Mouse (Mus musculus) midbrain, embryonic 12.5 days (tissue): ENCODE results near the gene Cd274. TPM values are rescaled to one million over a fixed set of nuclear protein-coding genes. Genes with fewer than 3 reads are reported as not detected.

Experiments
- ATAC-seq: fragments of 200-750 bp; cut with Nextera tagmentation; 2 replicates; pipeline ENCODE4 v1.8.0; 2017; ENCODE audit warnings: low read depth, moderate TSS enrichment, moderate library complexity; ENCODE audit not compliant: low FRiP score
- H3K27ac ChIP-seq: fragments of 300-500 bp; sonication (generic); replicated peaks from 2 replicates; pipeline ENCODE4 v1.5.1; 2016; ENCODE audit warnings: mild to moderate bottlenecking
- H3K27me3 ChIP-seq: fragments of 300-500 bp; sonication (generic); 2 replicates; pipeline ENCODE4 v1.6.1; 2016; ENCODE audit warnings: mild to moderate bottlenecking
- H3K36me3 ChIP-seq: fragments of 300-500 bp; sonication (generic); 2 replicates; pipeline ENCODE4 v1.6.1; 2016
- H3K4me1 ChIP-seq: fragments of 300-500 bp; sonication (generic); 2 replicates; pipeline ENCODE4 v1.6.1; 2016
- H3K4me2 ChIP-seq: fragments of 300-500 bp; sonication (generic); replicated peaks from 2 replicates; pipeline ENCODE4 v1.6.1; 2016; ENCODE audit warnings: mild to moderate bottlenecking, moderate library complexity
- H3K4me3 ChIP-seq: fragments of 300-500 bp; sonication (generic); 2 replicates; pipeline ENCODE4 v1.5.1; 2016; ENCODE audit warnings: mild to moderate bottlenecking
- H3K9ac ChIP-seq: fragments of 300-500 bp; sonication (generic); replicated peaks from 2 replicates; pipeline ENCODE4 v1.6.1; 2016; ENCODE audit warnings: mild to moderate bottlenecking, moderate library complexity
- H3K9me3 ChIP-seq: fragments of 300-500 bp; sonication (generic); 2 replicates; pipeline ENCODE4 v1.6.1; 2016; ENCODE audit warnings: mild to moderate bottlenecking
- WGBS: fragments of 180-500 bp; shearing (Covaris S2); methylation state at CpG from one replicate; pipeline ENCODE4 v1.1.7; 2016; 5-methylcytosine and 5-hydroxymethylcytosine counted together
- polyA plus RNA-seq: library from polyadenylated mRNA; unstranded; fragments of >200 nt; fragmentation: Nextera tagmentation; extraction: Ambion mirVana; gene quantifications from 2 replicates; pipeline ENCODE4 v1.2.1, GENCODE M21; 2016

Cd274 gene
- polyA plus RNA-seq, 1 experiment from 2014 or later = 0.33 TPM

DNA sequence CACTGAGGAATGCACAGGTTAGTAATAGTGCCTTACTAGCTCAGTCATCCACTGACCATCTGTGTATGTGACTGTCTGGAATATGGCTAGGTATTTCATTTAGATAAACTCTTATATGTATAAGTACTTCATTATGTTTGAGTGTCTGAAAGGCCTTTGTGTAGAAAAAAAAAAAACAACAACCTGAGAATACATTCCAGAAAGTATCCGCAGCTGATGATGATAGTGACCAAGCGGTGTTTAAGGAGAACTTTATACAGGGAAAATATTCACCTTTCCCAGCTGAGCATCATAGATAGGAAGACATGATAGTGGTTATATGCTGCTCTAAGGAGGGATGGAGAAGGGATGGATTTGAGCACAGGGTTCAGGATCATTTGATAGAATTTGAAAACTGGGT, 786 bp downstream of the Cd274 start:
- Histone ChIP-seq H3K4me2 (no peak overlapping the region), H3K27me3 (peaks cover 4% of the 10 kb centered on the region; the same call in 1 of the 2 replicates), H3K4me3 (no peak overlapping the region), H3K4me1 (peaks cover 11% of the 10 kb centered on the region; the same call in 1 of the 2 replicates), H3K27ac (no peak overlapping the region), H3K9me3 (no peaks in the 10 kb centered on the region), H3K9ac (no peak overlapping the region), H3K36me3 (no peaks in the 10 kb centered on the region)
- no peak for ATAC-seq
- WGBS = 86% methylated on average over 2 of the region's 2 CpGs

DNA sequence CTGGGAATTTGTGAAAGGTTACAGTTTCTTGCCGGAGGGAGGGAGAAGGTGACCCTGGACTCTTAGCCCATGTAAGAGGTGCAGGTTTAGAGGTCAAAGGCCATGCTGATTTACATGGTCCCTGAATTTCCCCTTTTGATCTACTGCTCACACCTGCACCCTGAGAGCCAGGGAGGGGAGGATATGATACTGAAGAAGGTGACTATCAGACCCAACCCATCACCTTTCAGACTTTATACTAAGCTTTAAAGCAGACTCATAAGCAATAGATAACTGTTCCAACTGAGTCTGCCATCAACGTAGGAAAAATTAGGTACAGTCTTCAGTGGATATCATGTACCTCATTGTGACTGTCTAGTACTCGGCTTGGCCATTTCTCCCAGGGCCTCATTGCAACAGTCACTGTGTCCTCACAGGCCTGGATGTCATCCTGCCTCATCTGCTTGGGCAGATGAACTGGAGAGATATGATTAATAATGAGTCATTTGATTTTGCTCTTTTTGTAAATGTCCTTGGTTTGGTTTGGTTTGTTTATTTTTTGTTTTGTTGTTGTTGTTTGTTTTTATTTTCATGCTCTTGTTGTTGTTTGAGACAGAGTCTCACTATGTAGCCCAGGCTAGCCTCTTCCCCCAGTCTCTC, 1.5 kb downstream of the Cd274 start:
- 84% methylated on average over 3 of the region's 3 CpGs for WGBS
- Histone ChIP-seq H3K4me1 (peaks cover 12% of the 10 kb centered on the region; the same call in 1 of the 2 replicates), H3K9ac (no peak overlapping the region), H3K36me3 (no peaks in the 10 kb centered on the region), H3K4me2 (no peak overlapping the region), H3K27me3 (peaks cover 4% of the 10 kb centered on the region; the same call in 1 of the 2 replicates), H3K27ac (no peak overlapping the region), H3K4me3 (no peak overlapping the region), H3K9me3 (no peaks in the 10 kb centered on the region)
- no peak for ATAC-seq

DNA sequence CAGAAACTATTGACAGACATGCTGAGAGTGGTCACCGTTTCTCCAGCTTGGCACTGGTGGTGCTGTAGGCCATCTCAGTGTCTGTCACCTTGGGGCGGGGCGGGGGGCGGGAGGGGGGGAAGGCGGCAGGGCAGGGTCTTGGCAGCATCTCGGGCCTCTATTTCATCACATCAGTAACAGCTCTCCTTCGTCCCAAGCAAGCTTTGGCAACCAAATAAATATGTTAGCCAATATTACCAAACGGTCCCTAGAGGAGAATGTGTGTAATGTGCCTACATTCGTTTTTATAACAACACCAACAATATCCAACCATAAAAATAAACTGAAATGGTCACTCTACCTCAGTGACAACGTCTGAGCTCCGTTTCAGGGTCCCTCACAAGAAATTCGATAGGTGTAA, 2.9 kb downstream of the Cd274 start:
- WGBS = 84% methylated on average over 12 of the region's 12 CpGs
- Histone ChIP-seq H3K4me1 (peaks cover 12% of the 10 kb centered on the region; the same call in 1 of the 2 replicates), H3K27me3 (no peaks in the 10 kb centered on the region), H3K9ac (no peak overlapping the region), H3K27ac (no peak overlapping the region), H3K4me2 (no peak overlapping the region), H3K9me3 (no peaks in the 10 kb centered on the region), H3K4me3 (no peak overlapping the region), H3K36me3 (no peaks in the 10 kb centered on the region)
- no peak for ATAC-seq

DNA sequence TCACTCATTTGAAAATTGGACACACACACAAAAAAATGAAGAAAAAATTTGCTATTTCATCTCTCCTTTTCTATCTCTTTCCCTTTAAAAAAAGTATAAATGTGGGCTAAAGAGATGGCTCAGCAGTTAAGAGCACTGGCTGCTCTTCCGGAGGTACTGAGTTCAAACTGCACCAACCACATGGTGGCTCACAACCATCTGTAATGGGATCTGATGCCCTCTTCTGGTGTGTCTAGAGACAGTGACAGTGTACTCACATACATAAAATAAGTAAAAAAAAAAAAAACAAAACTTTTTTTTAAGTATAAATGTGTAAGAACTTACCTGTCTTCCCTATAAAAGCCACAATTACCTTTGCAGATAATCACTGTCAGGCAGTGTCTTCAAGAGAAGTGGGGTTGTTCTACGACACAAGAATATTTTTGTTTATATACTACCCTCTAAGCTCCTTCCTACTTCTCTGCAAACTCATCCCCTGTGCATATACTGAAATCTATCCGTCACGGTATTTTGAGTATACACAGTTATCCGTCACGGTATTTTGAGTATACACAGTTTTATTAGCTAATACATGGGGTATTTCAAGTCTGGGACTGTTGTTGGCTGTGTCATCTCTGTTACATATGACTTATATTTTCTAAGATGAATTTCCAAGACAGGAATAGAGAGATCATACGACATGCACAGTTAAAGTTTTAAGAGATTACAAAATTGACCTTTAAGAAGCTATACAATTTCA, 3.5 kb downstream of the Cd274 start:
- peaks cover 10% of the 10 kb centered on the region; the same call in 1 of the 2 replicates for H3K4me1 ChIP-seq
- ATAC-seq = no peak
- no peak overlapping the region for H3K9ac ChIP-seq
- H3K27me3 ChIP-seq = no peaks in the 10 kb centered on the region
- H3K27ac ChIP-seq = no peak overlapping the region
- 92% methylated on average over 7 of the region's 7 CpGs for WGBS
- no peak overlapping the region for H3K4me2 ChIP-seq
- H3K9me3 ChIP-seq = no peaks in the 10 kb centered on the region
- H3K4me3 ChIP-seq = no peak overlapping the region
- no peaks in the 10 kb centered on the region for H3K36me3 ChIP-seq

DNA sequence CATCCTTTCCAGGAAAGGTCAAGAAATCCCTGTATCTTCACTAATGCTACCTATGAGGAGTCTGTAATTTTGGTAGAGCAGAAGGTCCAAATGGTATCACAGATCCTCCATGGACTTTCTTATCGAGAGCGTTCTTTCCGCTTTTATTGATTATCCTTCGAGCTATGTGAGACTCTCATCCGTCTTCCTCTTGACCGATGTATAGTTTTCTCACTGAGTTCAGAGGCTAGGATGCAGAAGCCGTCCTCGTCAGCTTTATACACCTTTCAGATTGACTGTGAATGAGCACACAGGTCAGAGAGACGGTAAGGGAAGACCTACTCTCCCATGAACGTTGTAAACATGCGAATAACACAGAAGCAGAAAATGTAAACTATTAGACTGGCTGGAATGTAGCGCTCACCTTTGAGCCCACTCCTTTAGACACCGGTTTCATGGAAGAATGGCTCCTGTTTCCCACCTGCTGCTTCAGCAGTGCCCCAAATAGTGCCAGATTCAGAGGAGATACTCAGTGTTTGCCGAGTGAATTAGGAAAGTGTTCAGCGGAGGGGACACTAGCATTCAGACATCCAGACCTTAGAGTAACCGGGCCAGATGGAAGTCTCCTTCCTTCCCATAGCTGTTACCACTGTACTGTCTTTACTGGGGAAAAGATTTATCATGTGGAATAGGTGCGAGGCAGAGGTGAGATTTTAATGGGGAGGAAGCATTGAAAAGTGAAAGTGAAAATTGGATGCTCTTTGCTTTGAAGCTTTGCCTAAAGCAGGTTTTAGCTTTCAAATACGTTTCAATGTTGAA, 4.2 kb downstream of the Cd274 start:
- no peaks in the 10 kb centered on the region for H3K9me3 ChIP-seq
- H3K27me3 ChIP-seq = no peaks in the 10 kb centered on the region
- H3K4me1 ChIP-seq = peaks cover 10% of the 10 kb centered on the region; the same call in 1 of the 2 replicates
- ATAC-seq = no peak
- WGBS = 86% methylated on average over 18 of the region's 18 CpGs
- H3K36me3 ChIP-seq = no peaks in the 10 kb centered on the region
- H3K4me2 ChIP-seq = no peak overlapping the region
- no peak overlapping the region for H3K27ac ChIP-seq
- no peak overlapping the region for H3K9ac ChIP-seq
- no peak overlapping the region for H3K4me3 ChIP-seq

DNA sequence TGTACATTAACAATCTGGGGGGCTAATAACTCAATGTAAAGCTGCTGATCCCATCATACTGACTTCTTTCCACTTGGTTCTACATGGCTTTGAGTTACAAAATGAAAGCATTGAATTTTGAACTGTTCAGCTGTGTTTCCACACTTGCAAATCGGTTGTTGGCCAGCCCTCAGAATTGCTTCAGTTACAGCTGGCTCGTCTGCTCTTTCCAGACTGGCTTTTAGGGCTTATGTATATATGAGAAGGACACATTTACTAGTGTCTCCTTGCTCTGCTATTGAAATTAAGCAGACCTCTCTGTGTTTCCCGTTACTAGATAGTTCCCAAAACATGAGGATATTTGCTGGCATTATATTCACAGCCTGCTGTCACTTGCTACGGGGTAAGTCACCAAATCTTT, 4.9 kb downstream of the Cd274 start:
- 87% methylated on average over 4 of the region's 4 CpGs for WGBS
- ATAC-seq = no peak
- no peak overlapping the region for H3K4me3 ChIP-seq
- H3K27ac ChIP-seq = no peak overlapping the region
- H3K9me3 ChIP-seq = no peaks in the 10 kb centered on the region
- H3K4me2 ChIP-seq = no peak overlapping the region
- no peaks in the 10 kb centered on the region for H3K27me3 ChIP-seq
- H3K9ac ChIP-seq = no peak overlapping the region
- H3K36me3 ChIP-seq = no peaks in the 10 kb centered on the region
- peaks cover 8% of the 10 kb centered on the region; the same call in 1 of the 2 replicates for H3K4me1 ChIP-seq

DNA sequence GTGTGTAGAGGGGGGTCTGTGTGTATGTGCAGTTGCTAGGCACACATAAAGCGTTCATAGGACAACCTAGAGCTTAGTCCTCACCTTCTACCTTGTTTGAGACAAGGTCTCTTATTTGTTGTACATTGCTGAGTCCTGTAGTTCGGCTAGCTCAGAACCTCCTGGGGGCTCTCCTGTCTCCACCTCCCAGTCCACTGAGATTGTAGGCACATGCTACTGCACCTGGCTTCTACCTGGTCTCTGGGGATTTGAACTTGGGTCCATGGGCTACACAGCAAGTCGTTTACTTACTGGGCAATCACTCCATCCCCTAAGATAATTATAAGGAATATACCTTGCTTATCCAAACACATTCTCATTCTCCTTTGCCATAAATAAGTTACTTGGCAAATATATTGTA, 5.4 kb downstream of the Cd274 start:
- no peaks in the 10 kb centered on the region for H3K9me3 ChIP-seq
- no peaks in the 10 kb centered on the region for H3K27me3 ChIP-seq
- no peak for ATAC-seq
- no peaks in the 10 kb centered on the region for H3K36me3 ChIP-seq
- 0 out of 2 replicates have a peak, but pooled peaks cover 3% of the 10 kb centered on the region for H3K4me1 ChIP-seq
- H3K27ac ChIP-seq = no peak overlapping the region
- H3K4me3 ChIP-seq = no peak overlapping the region
- 95% methylated on average over 3 of the region's 3 CpGs for WGBS
- no peak overlapping the region for H3K4me2 ChIP-seq
- no peak overlapping the region for H3K9ac ChIP-seq

DNA sequence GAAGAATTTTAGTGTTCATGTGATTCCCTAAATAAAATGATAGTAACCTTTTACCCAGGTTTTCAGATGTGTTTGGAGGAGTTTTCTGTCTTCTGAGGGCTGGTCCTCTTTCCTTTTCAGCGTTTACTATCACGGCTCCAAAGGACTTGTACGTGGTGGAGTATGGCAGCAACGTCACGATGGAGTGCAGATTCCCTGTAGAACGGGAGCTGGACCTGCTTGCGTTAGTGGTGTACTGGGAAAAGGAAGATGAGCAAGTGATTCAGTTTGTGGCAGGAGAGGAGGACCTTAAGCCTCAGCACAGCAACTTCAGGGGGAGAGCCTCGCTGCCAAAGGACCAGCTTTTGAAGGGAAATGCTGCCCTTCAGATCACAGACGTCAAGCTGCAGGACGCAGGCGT, 6.2 kb downstream of the Cd274 start:
- 45% methylated on average over 11 of the region's 11 CpGs for WGBS
- ATAC-seq = no peak
- Histone ChIP-seq H3K4me3 (no peak overlapping the region; the same call in 1 of the 2 replicates), H3K36me3 (no peaks in the 10 kb centered on the region), H3K9ac (no peak overlapping the region), H3K27ac (no peak overlapping the region), H3K4me2 (peak overlapping the region; percentile 38), H3K4me1 (0 out of 2 replicates have a peak, but pooled peaks cover 3% of the 10 kb centered on the region), H3K27me3 (no peaks in the 10 kb centered on the region), H3K9me3 (no peaks in the 10 kb centered on the region)

DNA sequence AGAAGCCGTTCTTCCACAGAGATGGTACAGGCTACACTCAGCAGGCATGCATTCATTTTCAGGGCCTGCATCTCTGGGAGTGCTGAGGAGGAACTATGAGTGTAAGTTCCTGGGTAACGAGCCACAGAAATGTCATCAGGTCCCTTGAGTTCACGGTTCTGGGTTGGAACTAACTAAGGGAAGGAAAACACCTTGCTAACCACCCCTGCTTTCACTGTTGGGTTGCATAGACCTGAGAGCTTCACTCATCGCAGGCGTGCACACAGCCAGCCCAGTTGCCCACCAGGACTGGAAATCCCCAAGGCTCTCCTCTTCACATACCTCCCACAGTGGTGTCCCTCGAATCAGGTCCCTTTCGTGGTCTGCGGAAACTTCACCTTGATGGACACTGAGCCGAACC, 7.7 kb downstream of the Cd274 start:
- no peak for ATAC-seq
- Histone ChIP-seq H3K27ac (no peak overlapping the region), H3K9me3 (no peaks in the 10 kb centered on the region), H3K36me3 (no peaks in the 10 kb centered on the region), H3K27me3 (no peaks in the 10 kb centered on the region), H3K9ac (no peak overlapping the region), H3K4me1 (0 out of 2 replicates have a peak, but pooled peaks cover 3% of the 10 kb centered on the region), H3K4me3 (no peak overlapping the region), H3K4me2 (no peak overlapping the region)
- WGBS = 92% methylated on average over 9 of the region's 9 CpGs

DNA sequence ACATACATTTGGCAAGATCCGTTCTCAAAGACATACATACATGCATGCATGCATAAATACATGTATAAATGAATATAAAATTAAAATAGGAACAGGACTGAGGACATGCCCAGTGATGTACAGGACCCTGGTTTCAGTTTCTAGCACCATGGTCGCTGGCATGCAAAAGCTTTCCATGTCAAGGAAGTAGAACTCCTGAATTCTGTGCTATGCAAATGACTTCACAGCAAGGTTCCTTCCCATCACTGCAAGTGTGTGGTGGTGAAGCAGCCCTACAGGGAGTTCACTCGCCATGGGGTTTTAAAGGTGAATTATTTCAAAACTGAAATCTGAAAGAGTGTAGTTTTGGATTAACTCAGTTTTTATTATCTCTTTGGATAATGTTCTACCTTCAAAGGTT, 9.1 kb downstream of the Cd274 start:
- 0 out of 2 replicates have a peak, but pooled peaks cover 3% of the 10 kb centered on the region for H3K4me1 ChIP-seq
- WGBS = 75% methylated on average over 3 of the region's 3 CpGs
- H3K9me3 ChIP-seq = no peaks in the 10 kb centered on the region
- H3K27ac ChIP-seq = no peak overlapping the region
- H3K4me3 ChIP-seq = no peak overlapping the region
- no peaks in the 10 kb centered on the region for H3K36me3 ChIP-seq
- ATAC-seq = no peak
- H3K9ac ChIP-seq = no peak overlapping the region
- H3K27me3 ChIP-seq = no peaks in the 10 kb centered on the region
- H3K4me2 ChIP-seq = no peak overlapping the region

DNA sequence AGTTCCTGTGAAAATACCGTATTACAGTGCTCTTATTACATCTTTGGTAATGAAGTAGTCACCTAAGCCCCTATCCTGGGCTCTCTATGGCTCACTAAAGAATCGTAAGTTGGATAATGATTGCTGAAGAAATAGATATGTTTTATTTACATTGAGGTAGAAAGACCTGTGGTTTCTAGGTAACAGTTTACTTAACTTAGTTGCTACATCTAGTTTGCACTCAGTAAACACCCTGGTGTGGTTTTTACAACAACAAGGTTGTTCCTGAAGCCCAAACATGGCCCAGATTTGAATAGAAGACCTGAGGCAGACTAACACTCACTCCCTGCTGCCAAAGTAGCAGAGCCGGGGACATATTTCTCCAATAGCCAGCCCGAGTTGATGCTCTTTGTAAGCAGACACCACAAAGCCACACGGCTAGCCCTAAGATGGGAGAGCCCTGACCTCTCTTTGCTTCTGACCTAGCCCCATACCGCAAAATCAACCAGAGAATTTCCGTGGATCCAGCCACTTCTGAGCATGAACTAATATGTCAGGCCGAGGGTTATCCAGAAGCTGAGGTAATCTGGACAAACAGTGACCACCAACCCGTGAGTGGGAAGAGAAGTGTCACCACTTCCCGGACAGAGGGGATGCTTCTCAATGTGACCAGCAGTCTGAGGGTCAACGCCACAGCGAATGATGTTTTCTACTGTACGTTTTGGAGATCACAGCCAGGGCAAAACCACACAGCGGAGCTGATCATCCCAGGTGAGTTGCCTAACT, 12.8 kb downstream of the Cd274 start:
- WGBS = 91% methylated on average over 14 of the region's 14 CpGs
- Histone ChIP-seq H3K27me3 (no peaks in the 10 kb centered on the region), H3K27ac (no peak overlapping the region), H3K9me3 (no peaks in the 10 kb centered on the region), H3K36me3 (no peaks in the 10 kb centered on the region), H3K4me2 (no peak overlapping the region), H3K4me1 (no peaks in the 10 kb centered on the region), H3K9ac (no peak overlapping the region), H3K4me3 (no peak overlapping the region)
- no peak for ATAC-seq
